Mouse (Mus musculus) stomach, adult 2 months (tissue): ENCODE results near the gene A430089I19Rik. TPM values are rescaled to one million over a fixed set of nuclear protein-coding genes. Genes with fewer than 3 reads are reported as not detected.

Source experiments
- polyA plus RNA-seq: library from polyadenylated mRNA; depleted of rRNA; stranded (reverse); fragments of >200 nt; gene quantifications from 2 replicates; pipeline ENCODE4 v1.2.3, GENCODE M21; 2012; rRNA removed

A430089I19Rik gene
- not detected in 2 replicates for polyA plus RNA-seq

DNA sequence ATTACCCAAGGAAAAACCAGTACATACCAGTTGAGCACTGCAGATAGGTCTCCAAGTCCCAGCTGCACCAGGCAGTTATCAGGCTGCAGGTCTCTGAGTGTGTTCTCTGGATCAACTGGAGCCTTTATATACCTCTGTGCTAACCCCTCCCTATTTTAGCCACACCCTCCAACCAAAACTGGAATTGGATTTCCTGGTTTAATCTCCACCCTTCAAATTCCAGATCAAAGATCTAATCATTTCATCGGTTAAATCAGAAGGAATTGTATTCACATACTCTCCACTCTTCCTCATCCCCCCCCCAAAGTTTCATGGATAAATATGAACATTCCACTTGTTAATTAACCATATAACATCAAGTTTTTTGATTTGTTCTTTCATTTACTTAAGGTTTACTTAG lies at the start of gene A430089I19Rik:
TSS of gene A430089I19Rik (minus strand) at position 101 of the 400 bp plus-strand sequence.

DNA sequence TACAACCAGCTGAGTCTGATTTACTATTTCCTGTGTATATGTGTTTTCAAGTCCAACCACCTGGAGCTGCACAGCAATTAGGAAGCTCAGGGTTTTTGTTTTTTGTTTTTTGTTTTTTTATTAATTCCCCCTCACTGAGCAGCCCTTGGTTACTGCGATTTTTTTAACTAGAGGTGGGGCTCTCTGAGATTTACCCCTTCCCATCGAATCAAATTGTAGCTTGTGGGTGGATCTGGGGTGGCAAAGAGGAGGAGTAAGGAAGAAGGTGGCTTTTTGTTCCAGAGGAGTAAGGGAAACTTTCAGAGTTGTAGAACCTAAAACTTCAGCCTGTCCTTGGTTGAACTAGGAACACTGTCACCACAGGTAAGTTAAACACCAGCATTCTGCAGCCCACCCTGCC lies 32.9 kb upstream of the A430089I19Rik start, which contains the start of gene AA792892:
TSS of gene AA792892 (plus strand) at position 301 of the 400 bp plus-strand sequence.

DNA sequence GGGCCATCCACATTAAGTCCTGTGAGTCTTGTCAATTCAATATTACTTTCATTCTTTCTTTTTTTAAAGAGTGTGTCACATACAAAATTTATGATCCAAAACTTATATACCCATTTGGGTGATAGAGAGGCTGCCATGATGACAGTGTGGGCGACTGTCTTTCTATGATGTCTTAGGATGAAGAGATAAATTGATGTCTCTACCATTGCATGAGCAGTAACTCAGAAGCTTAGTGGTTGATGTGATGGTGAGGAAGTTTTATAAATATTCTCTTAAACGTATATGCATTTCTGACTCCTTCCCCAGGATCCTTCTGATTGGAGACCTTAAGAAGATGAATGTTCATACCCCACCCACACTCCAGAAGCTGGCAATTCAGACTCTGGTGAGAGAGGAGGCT lies 7.5 kb upstream of the A430089I19Rik start, which contains the start of gene Gm6502:
TSS of gene Gm6502 (plus strand) at position 301 of the 400 bp plus-strand sequence.

Other genes starting within 250 kb of the A430089I19Rik start
- not detected in 2 replicates for gene BC061212, start 236.3 kb downstream of the A430089I19Rik start, polyA plus RNA-seq
- gene Gm6351, start 230.4 kb downstream of the A430089I19Rik start, polyA plus RNA-seq = not detected in 2 replicates
- not detected in 2 replicates for gene Gm3106, start 88.8 kb downstream of the A430089I19Rik start, polyA plus RNA-seq
- not detected in 2 replicates for gene Gm6502, start 7.6 kb upstream of the A430089I19Rik start, polyA plus RNA-seq
- not detected in 2 replicates for gene AA792892, start 33.0 kb upstream of the A430089I19Rik start, polyA plus RNA-seq
- gene Gm7682, start 139.0 kb upstream of the A430089I19Rik start, polyA plus RNA-seq = not detected in 2 replicates
- not detected in 2 replicates for gene Gm3139, start 219.5 kb upstream of the A430089I19Rik start, polyA plus RNA-seq